Mouse (Mus musculus) liver, embryonic 14.5 days (tissue): ENCODE results near the gene Spata13. TPM values are rescaled to one million over a fixed set of nuclear protein-coding genes. Genes with fewer than 3 reads are reported as not detected.

Experiments
- ATAC-seq: fragments of 200-750 bp; cut with Nextera tagmentation; 2 replicates; pipeline ENCODE4 v1.8.0; 2017; ENCODE audit warnings: moderate number of reproducible peaks, mild to moderate bottlenecking, moderate library complexity; ENCODE audit not compliant: insufficient read depth
- DNase-seq, 3 experiments: peaks; one replicate each; pipeline ENCODE4 v3.0.0-alpha.2; 2012 to 2013; ENCODE audit warnings: low read depth in 3 of 3, low spot score in 3 of 3
- H3K27ac ChIP-seq: fragments of 300-500 bp; sonication (generic); 2 replicates; pipeline ENCODE4 v1.5.1; 2014; ENCODE audit warnings: moderate library complexity, mild to moderate bottlenecking, control low read depth, inconsistent platforms
- H3K27me3 ChIP-seq: fragments of 300-500 bp; sonication (generic); 2 replicates; pipeline ENCODE4 v1.6.1; 2014; ENCODE audit warnings: mild to moderate bottlenecking, low read length, moderate library complexity; ENCODE audit not compliant: control insufficient read depth, insufficient read depth
- H3K36me3 ChIP-seq: fragments of 300-500 bp; sonication (generic); replicated peaks from 2 replicates; pipeline ENCODE4 v1.6.1; 2014; ENCODE audit warnings: low read depth; ENCODE audit not compliant: control insufficient read depth, insufficient read depth
- H3K4me1 ChIP-seq, 2 experiments: fragments of 200-500 bp in 1 of 2; fragments of 300-500 bp in 1 of 2; sonication (generic) in 1 of 2; replicated peaks; 2 replicates each; pipeline ENCODE4 v1.6.1; 2012 to 2014; ENCODE audit warnings: antibody characterized with exemption in 1 of 2, inconsistent platforms in 1 of 2, low read length in 1 of 2; ENCODE audit not compliant: control insufficient read depth in 2 of 2, insufficient read depth in 2 of 2
- H3K4me2 ChIP-seq: fragments of 300-500 bp; sonication (generic); 2 replicates; pipeline ENCODE4 v1.6.1; 2014; ENCODE audit warnings: low read depth, mild to moderate bottlenecking, control low read depth, moderate library complexity
- H3K4me3 ChIP-seq, 2 experiments: fragments of 200-500 bp in 1 of 2; fragments of 300-500 bp in 1 of 2; sonication (generic) in 1 of 2; 2 replicates each; pipeline ENCODE4 v1.5.1; 2012 to 2014; ENCODE audit warnings: low read depth in 2 of 2, low read length in 2 of 2, mild to moderate bottlenecking in 2 of 2, control low read depth in 1 of 2, inconsistent platforms in 1 of 2, moderate library complexity in 1 of 2; ENCODE audit not compliant: insufficient read depth in 1 of 2
- H3K9ac ChIP-seq: fragments of 300-500 bp; sonication (generic); replicated peaks from 2 replicates; pipeline ENCODE4 v1.6.1; 2014; ENCODE audit warnings: mild to moderate bottlenecking, control low read depth, moderate library complexity
- H3K9me3 ChIP-seq: fragments of 300-500 bp; sonication (generic); 2 replicates; pipeline ENCODE4 v1.6.1; 2016; ENCODE audit warnings: low read length, mixed read lengths; ENCODE audit not compliant: control insufficient read depth
- CTCF ChIP-seq: IDR thresholded peaks from 2 replicates; pipeline ENCODE4 v1.5.1; 2016; ENCODE audit warnings: antibody characterized with exemption, low read depth, control low read depth
- EP300 ChIP-seq: IDR thresholded peaks from 2 replicates; pipeline ENCODE4 v1.6.1; 2016; ENCODE audit warnings: antibody characterized with exemption, low read depth
- WGBS: fragments of 180-500 bp; shearing (Covaris S2); extraction: QIAGEN DNeasy Blood & Tissue Kit; methylation state at CpG from one replicate; pipeline ENCODE4 v1.1.7; 2014; ENCODE audit not compliant: insufficient replicate concordance; 5-methylcytosine and 5-hydroxymethylcytosine counted together
- polyA plus RNA-seq, 2 experiments: library from polyadenylated mRNA; depleted of rRNA in 1 of 2; stranded (reverse) in 1 of 2; unstranded in 1 of 2; fragments of >200 nt; fragmentation: Nextera tagmentation in 1 of 2; extraction: Ambion mirVana in 1 of 2; gene quantifications; 2 replicates each; pipeline versions ENCODE4 v1.2.1 to v1.2.3; 2012 to 2014

The Spata13 gene
- polyA plus RNA-seq, 2 experiments = 5.5 to 14.1 TPM

- no peaks in the 10 kb centered on the region for H3K36me3 ChIP-seq
- H3K27me3 ChIP-seq = peaks cover 10% of the 10 kb centered on the region
Observed at GRCm38 (mm10) chr14:60630981-60631380, 2.8 kb upstream of the Spata13 start.

GRCm38 (mm10) chr14:60634877-60635771 lies 1.3 kb downstream of the Spata13 start:
- Histone ChIP-seq H3K27me3 (peaks cover 10% of the 10 kb centered on the region), H3K9ac (peak overlapping the region; percentile 90), H3K27ac (peak overlapping the region; percentile 54), H3K9me3 (no peaks in the 10 kb centered on the region), H3K4me2 (peak overlapping the region; percentile 80), H3K36me3 (no peaks in the 10 kb centered on the region; the same call in none of the 2 replicates), H3K4me3 (peak overlapping the region; percentile 74 to 87), H3K4me1 (peaks cover 23 to 45% of the 10 kb centered on the region in 2 experiments)
- peak; percentile 59 for ATAC-seq
- DNase-seq = peak in 2 of 3 experiments; percentile 22 to 41
- TF ChIP-seq CTCF (peak; percentile 51), EP300 (0 out of 2 replicates have a peak, but pooled peaks have one; percentile 5)
- WGBS = under 1% methylated on average over 45 of the region's 45 CpGs

More at GRCm38 (mm10) chr14:60630981-60631380, 2.8 kb upstream of the Spata13 start:
- Histone ChIP-seq H3K4me3 (no peak overlapping the region), H3K9ac (no peak overlapping the region), H3K4me1 (peaks cover 2 to 8% of the 10 kb centered on the region in 2 experiments), H3K9me3 (no peaks in the 10 kb centered on the region), H3K4me2 (no peak overlapping the region), H3K27ac (no peak overlapping the region)
- TF ChIP-seq CTCF (no peak), EP300 (no peak)
- no peak for DNase-seq
- 49% methylated on average over 4 of the region's 4 CpGs for WGBS
- ATAC-seq = no peak

- ATAC-seq = no peak
- H3K4me1 ChIP-seq = peaks cover 26 to 49% of the 10 kb centered on the region in 2 experiments
- H3K36me3 ChIP-seq = no peaks in the 10 kb centered on the region; the same call in none of the 2 replicates
- DNase-seq = no peak
- H3K27ac ChIP-seq = peak overlapping the region; percentile 47
- H3K27me3 ChIP-seq = peaks cover 10% of the 10 kb centered on the region
- peak overlapping the region; percentile 74 to 87 for H3K4me3 ChIP-seq
- peak overlapping the region; percentile 90 for H3K9ac ChIP-seq
- TF ChIP-seq CTCF (no peak), EP300 (no peak)
- peak overlapping the region; percentile 80 for H3K4me2 ChIP-seq
- 13% methylated on average over 14 of the region's 14 CpGs for WGBS
- no peaks in the 10 kb centered on the region for H3K9me3 ChIP-seq
Observed at GRCm38 (mm10) chr14:60635911-60636607, 2.3 kb downstream of the Spata13 start.

- Histone ChIP-seq H3K27me3 (peaks cover 8% of the 10 kb centered on the region), H3K9me3 (no peaks in the 10 kb centered on the region), H3K4me2 (peak overlapping the region; percentile 80), H3K27ac (no peak overlapping the region), H3K4me3 (peak overlapping the region; percentile 74 to 87; a peak in 3 of 4 replicates), H3K36me3 (no peaks in the 10 kb centered on the region; the same call in none of the 2 replicates), H3K4me1 (peaks cover 26 to 49% of the 10 kb centered on the region in 2 experiments), H3K9ac (no peak overlapping the region)
- 35% methylated on average over 2 of the region's 2 CpGs for WGBS
- DNase-seq (no peak), ATAC-seq (no peak)
- TF ChIP-seq CTCF = no peak
- no peak for TF ChIP-seq EP300
Observed at GRCm38 (mm10) chr14:60636608-60636980, 2.8 kb downstream of the Spata13 start.

GRCm38 (mm10) chr14:60636996-60637395 lies 3.2 kb downstream of the Spata13 start:
- H3K9me3 ChIP-seq = no peaks in the 10 kb centered on the region
- H3K4me2 ChIP-seq = peak overlapping the region; percentile 80
- H3K27me3 ChIP-seq = peaks cover 6% of the 10 kb centered on the region
- no peak for ATAC-seq
- TF ChIP-seq EP300 (no peak), CTCF (no peak)
- WGBS = 86% methylated on average over 9 of the region's 9 CpGs
- no peak overlapping the region for H3K27ac ChIP-seq
- H3K9ac ChIP-seq = no peak overlapping the region
- DNase-seq = no peak
- no peaks in the 10 kb centered on the region; the same call in none of the 2 replicates for H3K36me3 ChIP-seq
- H3K4me3 ChIP-seq = peak overlapping the region in 1 of 2 experiments; percentile 87; a peak in 2 of 4 replicates
- H3K4me1 ChIP-seq = peaks cover 26 to 49% of the 10 kb centered on the region in 2 experiments
